Mouse (Mus musculus) stomach, postnatal 0 days (tissue): ENCODE measurements at regions not wholly inside any gene's neighbourhood (a gene's known extent, or its start where the extent isn't known, plus 50 kb on each side); places are given as distances from the start of the nearest gene placed in this dataset.

Experiments used
- CTCF ChIP-seq: IDR thresholded peaks from 2 replicates; pipeline ENCODE4 v1.5.1; 2016; ENCODE audit warnings: antibody characterized with exemption, low read depth, mild to moderate bottlenecking, moderate library complexity
- EP300 ChIP-seq: optimal IDR thresholded peaks from 2 replicates; pipeline ENCODE3; 2016; ENCODE audit warnings: antibody characterized with exemption

DNA sequence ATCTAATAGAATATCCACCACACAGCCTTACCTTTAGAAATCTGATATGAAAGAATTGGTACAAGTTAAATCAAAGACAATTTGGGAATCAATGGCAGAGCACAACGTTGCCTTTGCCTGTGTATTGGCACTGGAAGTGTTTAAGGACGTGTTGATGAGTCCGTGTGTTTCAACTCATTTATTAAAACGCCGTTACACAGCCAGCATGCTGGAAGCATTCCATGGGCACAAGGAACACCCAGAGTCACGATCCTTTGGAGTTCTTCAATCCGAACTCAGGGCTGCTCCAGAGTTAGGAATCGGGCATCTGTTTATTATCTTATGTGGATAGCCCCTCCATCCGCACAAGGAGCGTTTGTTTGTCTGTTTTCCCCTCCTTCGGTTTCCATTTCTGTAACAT, 244.2 kb downstream of the Hs3st3b1 start:
- TF ChIP-seq CTCF = no peak
- TF ChIP-seq EP300 = no peak
